Comparison of ENCODE assay signal across 8 mouse cellular contexts in genomic region chr17:78936466-78937228, GRCm38 (mm10). TPM values are rescaled to one million over a fixed set of nuclear protein-coding genes. Genes with fewer than 3 reads are reported as not detected.
DNase-seq lines count a peak whose midpoint lies in the region; ATAC-seq and TF ChIP-seq lines count a peak whose summit lies in the region.

Cebpz (minus strand) TSS chr17:78937066.
Ndufaf7 (plus strand) TSS chr17:78937136.

- H3K4me3 ChIP-seq in hindbrain, embryonic 14.5 days (replicated peaks; ENCODE audit: low read length) = peak within 1 kb of the TSS; percentile 60

- peak; percentile 58 for DNase-seq in Patski (ENCODE audit: low read depth, low spot score)
- DNase-seq in cerebellum, postnatal 14 days = peak; percentile 98
- DNase-seq in frontal cortex, postnatal 25 days (ENCODE audit: low spot score in 2 of 2) = peak; percentile 91 to 95
- DNase-seq in hindbrain, embryonic 14.5 days (ENCODE audit: low spot score) = peak; percentile 99
- peak; percentile 96 for DNase-seq in layer of hippocampus, postnatal 36 days
- peak; percentile 99 for DNase-seq in lung, postnatal 36 days
- peak; percentile 99 for DNase-seq in retina, postnatal 1 day
- DNase-seq in urinary bladder, adult 18-20 months (ENCODE audit: low spot score in 2 of 2) = peak; percentile 94

- H3K4me2 ChIP-seq in hindbrain, embryonic 14.5 days (replicated peaks) = peak within 1 kb of the TSS; percentile 73

- peak within 1 kb of the TSS; percentile 51 for H3K27ac ChIP-seq in hindbrain, embryonic 14.5 days

- peaks cover 17% of the 10 kb centered on the region for H3K4me1 ChIP-seq in hindbrain, embryonic 14.5 days (replicated peaks; ENCODE audit: control insufficient read depth, insufficient read depth, low read length)

- in situ Hi-C loops in Patski (cut with MboI; ENCODE audit: low pct_unique_long_range_greater_than_20kb) = no loop called here

- under 1% methylated on average over 45 of the region's 45 CpGs for WGBS in hindbrain, embryonic 14.5 days

- CTCF ChIA-PET in Patski (lab: Charles Lee) = no interaction called here

- H3K36me3 ChIP-seq in hindbrain, embryonic 14.5 days (replicated peaks; ENCODE audit: control insufficient read depth, insufficient read depth) = peaks cover 57% of the 10 kb centered on the region

- no peaks in the 10 kb centered on the region for H3K9me3 ChIP-seq in hindbrain, embryonic 14.5 days (ENCODE audit: control insufficient read depth, low read length)

- peak; percentile 89 for ATAC-seq in Patski
- ATAC-seq in hindbrain, embryonic 14.5 days (ENCODE audit: low FRiP score) = peak; percentile 100

- H3K9ac ChIP-seq in hindbrain, embryonic 14.5 days = peak within 1 kb of the TSS; percentile 68

- TF ChIP-seq CTCF in Patski (IDR thresholded peaks at IDR 0.05) = no peak

- H3K27me3 ChIP-seq in Patski = no peaks in the 10 kb centered on the region
- no peaks in the 10 kb centered on the region for H3K27me3 ChIP-seq in hindbrain, embryonic 14.5 days (ENCODE audit: control insufficient read depth, insufficient read depth, low read length)

- POLR2A ChIA-PET in Patski (lab: Charles Lee) = interaction anchor here (1.1 kb wide), 1 partner anchor 8 kb away, joined by 3 read pairs; no protein-coding TSS in a partner anchor

RNA-seq across cellular contexts. Expression of gene Cebpz, which starts in this region (rescaled TPM):
- 40.3 TPM for polyA plus RNA-seq in Patski (2021)
- polyA plus RNA-seq in hindbrain, embryonic 14.5 days (2014; fragmentation: Nextera tagmentation; extraction: Ambion mirVana) = 40.2 and 43.7 TPM in 2 replicates
- 10 to 100 TPM; 32.2 to 38.3 TPM for total RNA-seq in layer of hippocampus, postnatal 36 days (2021)

RNA-seq across cellular contexts. Expression of gene Ndufaf7, which starts in this region (rescaled TPM):
- polyA plus RNA-seq in Patski (2021) = 49.3 TPM
- 59.5 and 66.0 TPM in 2 replicates for polyA plus RNA-seq in hindbrain, embryonic 14.5 days (2014; fragmentation: Nextera tagmentation; extraction: Ambion mirVana)
- 10 to 100 TPM; 51.9 to 61.6 TPM for total RNA-seq in layer of hippocampus, postnatal 36 days (2021)

Comparison
In these comparisons a context has a peak if more than half of its experiments do, and no peak if none do; other contexts are left out.
1. Peak in every context shown above with its lines: DNase-seq, ATAC-seq, H3K4me3 ChIP-seq and H3K27ac ChIP-seq.